Mouse (Mus musculus): ENCODE measurements around the gene Mcf2l. TPM values are rescaled to one million over a fixed set of nuclear protein-coding genes. Genes with fewer than 3 reads are reported as not detected.

The Mcf2l gene
- polyA plus RNA-seq (2014; fragmentation: Nextera tagmentation; extraction: Ambion mirVana): 12.6 and 22.4 TPM in 2 replicates

- Histone ChIP-seq H3K4me2 (replicated peaks; ENCODE audit: low read depth, low read length) (peak within 1 kb of the TSS; percentile 53), H3K9me3 (ENCODE audit: control insufficient read depth, low read length) (no peaks in the 10 kb centered on the region), H3K9ac (ENCODE audit: low read depth, low read length) (peak within 1 kb of the TSS; percentile 37), H3K4me1 (ENCODE audit: control insufficient read depth, insufficient read depth, low read length) (peaks cover 32% of the 10 kb centered on the region), H3K27me3 (ENCODE audit: control insufficient read depth, insufficient read depth, low read length) (no peaks in the 10 kb centered on the region), H3K36me3 (ENCODE audit: control insufficient read depth, insufficient read depth, low read length) (no peaks in the 10 kb centered on the region), H3K4me3 (ENCODE audit: low read length) (peak within 1 kb of the TSS; percentile 40), H3K27ac (ENCODE audit: low read depth, low read length) (0 out of 2 replicates have a peak within 1 kb of the TSS, but pooled peaks have one; percentile 27)
- ATAC-seq (ENCODE audit: low FRiP score, low TSS enrichment): peak; percentile 76
- 2% methylated on average over 21 of the region's 30 CpGs for WGBS
Measured at GRCm38 (mm10) chr8:12873357-12874046, at the start of gene Mcf2l. TSS of gene Mcf2l (plus strand) at chr8:12873806.

- H3K9me3 ChIP-seq (ENCODE audit: control insufficient read depth, low read length): no peaks in the 10 kb centered on the region
- 64% methylated on average over 10 of the region's 10 CpGs for WGBS
- no peaks in the 10 kb centered on the region for H3K27me3 ChIP-seq (ENCODE audit: control insufficient read depth, insufficient read depth, low read length)
- H3K4me2 ChIP-seq (replicated peaks; ENCODE audit: low read depth, low read length): no peak overlapping the region
- peaks cover 44% of the 10 kb centered on the region for H3K36me3 ChIP-seq (ENCODE audit: control insufficient read depth, insufficient read depth, low read length)
- no peaks in the 10 kb centered on the region for H3K4me1 ChIP-seq (ENCODE audit: control insufficient read depth, insufficient read depth, low read length)
- H3K27ac ChIP-seq (ENCODE audit: low read depth, low read length): no peak overlapping the region
- H3K4me3 ChIP-seq (ENCODE audit: low read length): no peak overlapping the region
- no peak for ATAC-seq (ENCODE audit: low FRiP score, low TSS enrichment)
- H3K9ac ChIP-seq (ENCODE audit: low read depth, low read length): no peak overlapping the region
Measured at GRCm38 (mm10) chr8:12824562-12824961, 49.0 kb upstream of the Mcf2l start.

GRCm38 (mm10) chr8:12825236-12825635 is 48.4 kb upstream of the Mcf2l start:
- H3K27me3 ChIP-seq (ENCODE audit: control insufficient read depth, insufficient read depth, low read length): no peaks in the 10 kb centered on the region
- no peak overlapping the region for H3K27ac ChIP-seq (ENCODE audit: low read depth, low read length)
- no peaks in the 10 kb centered on the region for H3K9me3 ChIP-seq (ENCODE audit: control insufficient read depth, low read length)
- ATAC-seq (ENCODE audit: low FRiP score, low TSS enrichment): no peak
- H3K36me3 ChIP-seq (ENCODE audit: control insufficient read depth, insufficient read depth, low read length): peaks cover 45% of the 10 kb centered on the region
- no peak overlapping the region for H3K4me2 ChIP-seq (replicated peaks; ENCODE audit: low read depth, low read length)
- no peak overlapping the region for H3K4me3 ChIP-seq (ENCODE audit: low read length)
- H3K9ac ChIP-seq (ENCODE audit: low read depth, low read length): no peak overlapping the region
- H3K4me1 ChIP-seq (ENCODE audit: control insufficient read depth, insufficient read depth, low read length): no peaks in the 10 kb centered on the region
- WGBS: 66% methylated on average over 6 of the region's 6 CpGs

GRCm38 (mm10) chr8:12825686-12826237 is 47.8 kb upstream of the Mcf2l start:
- Histone ChIP-seq H3K9ac (ENCODE audit: low read depth, low read length) (no peak overlapping the region), H3K27me3 (ENCODE audit: control insufficient read depth, insufficient read depth, low read length) (no peaks in the 10 kb centered on the region), H3K4me1 (ENCODE audit: control insufficient read depth, insufficient read depth, low read length) (no peaks in the 10 kb centered on the region), H3K27ac (ENCODE audit: low read depth, low read length) (no peak overlapping the region), H3K9me3 (ENCODE audit: control insufficient read depth, low read length) (no peaks in the 10 kb centered on the region), H3K36me3 (ENCODE audit: control insufficient read depth, insufficient read depth, low read length) (peaks cover 45% of the 10 kb centered on the region), H3K4me3 (ENCODE audit: low read length) (no peak overlapping the region), H3K4me2 (replicated peaks; ENCODE audit: low read depth, low read length) (no peak overlapping the region)
- ATAC-seq (ENCODE audit: low FRiP score, low TSS enrichment): no peak
- WGBS: 79% methylated on average over 8 of the region's 8 CpGs

- Histone ChIP-seq H3K4me2 (replicated peaks; ENCODE audit: low read depth, low read length) (no peak overlapping the region), H3K27me3 (ENCODE audit: control insufficient read depth, insufficient read depth, low read length) (no peaks in the 10 kb centered on the region), H3K4me3 (ENCODE audit: low read length) (no peak overlapping the region), H3K9me3 (ENCODE audit: control insufficient read depth, low read length) (no peaks in the 10 kb centered on the region), H3K4me1 (ENCODE audit: control insufficient read depth, insufficient read depth, low read length) (no peaks in the 10 kb centered on the region), H3K9ac (ENCODE audit: low read depth, low read length) (no peak overlapping the region), H3K36me3 (ENCODE audit: control insufficient read depth, insufficient read depth, low read length) (peaks cover 58% of the 10 kb centered on the region), H3K27ac (ENCODE audit: low read depth, low read length) (no peak overlapping the region)
- ATAC-seq (ENCODE audit: low FRiP score, low TSS enrichment): no peak
- 92% methylated on average over 9 of the region's 9 CpGs for WGBS
Measured at GRCm38 (mm10) chr8:12827124-12827523, 46.5 kb upstream of the Mcf2l start.

GRCm38 (mm10) chr8:12828298-12828697 is 45.3 kb upstream of the Mcf2l start:
- Histone ChIP-seq H3K9ac (ENCODE audit: low read depth, low read length) (no peak overlapping the region), H3K4me2 (replicated peaks; ENCODE audit: low read depth, low read length) (no peak overlapping the region), H3K27me3 (ENCODE audit: control insufficient read depth, insufficient read depth, low read length) (no peaks in the 10 kb centered on the region), H3K4me1 (ENCODE audit: control insufficient read depth, insufficient read depth, low read length) (no peaks in the 10 kb centered on the region), H3K9me3 (ENCODE audit: control insufficient read depth, low read length) (no peaks in the 10 kb centered on the region), H3K4me3 (ENCODE audit: low read length) (no peak overlapping the region), H3K27ac (ENCODE audit: low read depth, low read length) (no peak overlapping the region), H3K36me3 (ENCODE audit: control insufficient read depth, insufficient read depth, low read length) (peaks cover 61% of the 10 kb centered on the region)
- no peak for ATAC-seq (ENCODE audit: low FRiP score, low TSS enrichment)
- 91% methylated on average over 6 of the region's 6 CpGs for WGBS

GRCm38 (mm10) chr8:12829381-12829780 is 44.2 kb upstream of the Mcf2l start:
- H3K36me3 ChIP-seq (ENCODE audit: control insufficient read depth, insufficient read depth, low read length): peaks cover 67% of the 10 kb centered on the region
- no peak overlapping the region for H3K4me2 ChIP-seq (replicated peaks; ENCODE audit: low read depth, low read length)
- no peak overlapping the region for H3K4me3 ChIP-seq (ENCODE audit: low read length)
- no peak overlapping the region for H3K27ac ChIP-seq (ENCODE audit: low read depth, low read length)
- no peaks in the 10 kb centered on the region for H3K4me1 ChIP-seq (ENCODE audit: control insufficient read depth, insufficient read depth, low read length)
- no peaks in the 10 kb centered on the region for H3K9me3 ChIP-seq (ENCODE audit: control insufficient read depth, low read length)
- ATAC-seq (ENCODE audit: low FRiP score, low TSS enrichment): no peak
- H3K9ac ChIP-seq (ENCODE audit: low read depth, low read length): no peak overlapping the region
- 80% methylated on average over 1 of the region's 1 CpGs for WGBS
- H3K27me3 ChIP-seq (ENCODE audit: control insufficient read depth, insufficient read depth, low read length): no peaks in the 10 kb centered on the region

- Histone ChIP-seq H3K4me2 (replicated peaks; ENCODE audit: low read depth, low read length) (no peak overlapping the region), H3K27me3 (ENCODE audit: control insufficient read depth, insufficient read depth, low read length) (no peaks in the 10 kb centered on the region), H3K4me3 (ENCODE audit: low read length) (no peak overlapping the region), H3K9me3 (ENCODE audit: control insufficient read depth, low read length) (no peaks in the 10 kb centered on the region), H3K9ac (ENCODE audit: low read depth, low read length) (no peak overlapping the region), H3K36me3 (ENCODE audit: control insufficient read depth, insufficient read depth, low read length) (peaks cover 68% of the 10 kb centered on the region), H3K4me1 (ENCODE audit: control insufficient read depth, insufficient read depth, low read length) (no peaks in the 10 kb centered on the region), H3K27ac (ENCODE audit: low read depth, low read length) (no peak overlapping the region)
- ATAC-seq (ENCODE audit: low FRiP score, low TSS enrichment): no peak
- 89% methylated on average over 7 of the region's 7 CpGs for whole genome bisulfite sequencing
Measured at GRCm38 (mm10) chr8:12831659-12832589, 41.7 kb upstream of the Mcf2l start.
